Mouse (Mus musculus): ENCODE measurements around the gene Uvrag.

Gene Uvrag

DNA sequence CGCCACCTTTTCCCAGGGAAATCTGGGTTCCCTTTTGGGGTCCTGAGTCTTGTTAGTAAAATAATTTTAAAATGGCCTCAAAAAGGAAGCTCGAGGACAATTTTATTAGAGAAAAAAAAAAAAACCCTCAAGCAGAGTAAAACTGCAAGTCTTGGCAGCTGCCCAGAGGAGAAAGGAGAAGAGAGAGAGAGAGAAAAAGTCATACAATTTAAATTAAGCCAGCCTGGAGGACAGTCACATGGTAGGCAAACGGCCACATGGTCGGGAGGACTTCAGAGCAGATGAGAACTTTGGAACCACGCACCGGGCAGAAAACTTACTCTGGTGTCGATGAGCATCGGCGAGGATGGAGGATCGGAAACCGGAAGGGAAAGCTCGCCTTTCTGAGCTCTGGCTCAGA is 269.1 kb downstream of the Uvrag start:
- no peak for DNase-seq

DNA sequence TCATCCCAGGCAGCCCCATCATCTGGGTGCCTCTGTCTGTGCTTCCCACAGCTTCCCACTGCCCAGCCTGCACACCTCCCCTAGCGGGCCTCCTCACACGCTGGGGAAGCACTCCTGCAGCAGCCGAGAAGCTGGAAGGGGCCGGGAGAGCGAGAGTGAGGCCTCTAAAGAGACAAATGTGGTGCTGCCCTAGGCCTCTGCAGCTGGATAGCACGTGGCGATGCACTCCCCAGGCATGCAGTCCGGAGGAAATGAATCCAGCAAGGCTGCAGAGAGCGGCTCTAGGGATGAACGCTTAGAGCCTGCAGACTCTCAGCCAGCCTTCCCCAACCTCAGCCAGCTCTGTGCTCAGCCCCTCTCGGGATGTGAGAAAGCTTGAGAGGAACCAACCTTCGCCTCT is 270.1 kb downstream of the Uvrag start:
- no peak for DNase-seq

DNA sequence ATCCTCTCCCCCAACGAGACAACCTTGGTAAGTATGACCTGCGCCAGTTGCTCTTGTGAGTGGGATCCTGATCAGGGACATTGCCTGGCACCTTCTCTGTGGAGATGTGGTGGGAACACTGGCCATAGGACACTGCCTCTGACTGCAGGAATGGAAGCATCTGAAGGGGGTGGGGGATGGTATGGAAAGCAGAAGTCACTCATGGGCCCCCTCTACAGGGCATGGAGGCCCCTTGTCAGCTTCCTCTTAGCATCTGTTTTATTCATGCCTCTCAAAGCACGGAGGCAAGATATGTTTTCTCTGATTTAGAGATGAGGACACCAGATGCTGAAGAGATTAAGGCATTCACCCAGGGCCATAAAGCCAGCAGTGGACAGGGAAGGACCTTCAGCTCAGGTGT is 271.9 kb downstream of the Uvrag start:
- no peak for DNase-seq

DNA sequence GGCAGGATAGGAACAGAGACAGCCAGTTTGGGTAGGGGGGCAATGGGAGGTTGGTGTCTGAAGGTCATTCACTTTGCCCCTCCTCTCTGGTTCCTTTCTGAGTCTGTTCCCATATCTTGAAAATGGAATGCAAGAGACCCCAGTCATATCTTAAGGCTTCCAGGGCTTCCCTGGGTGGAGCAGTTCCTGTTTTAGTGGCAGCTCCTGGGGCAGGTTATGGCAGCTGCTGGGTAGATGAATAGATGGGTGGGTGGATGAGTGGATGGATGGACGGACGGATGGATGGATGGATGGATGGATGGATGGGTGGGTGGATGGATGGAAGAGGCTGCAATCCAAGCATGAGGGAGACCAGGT is 273.2 kb downstream of the Uvrag start:
- no peak for DNase-seq

DNA sequence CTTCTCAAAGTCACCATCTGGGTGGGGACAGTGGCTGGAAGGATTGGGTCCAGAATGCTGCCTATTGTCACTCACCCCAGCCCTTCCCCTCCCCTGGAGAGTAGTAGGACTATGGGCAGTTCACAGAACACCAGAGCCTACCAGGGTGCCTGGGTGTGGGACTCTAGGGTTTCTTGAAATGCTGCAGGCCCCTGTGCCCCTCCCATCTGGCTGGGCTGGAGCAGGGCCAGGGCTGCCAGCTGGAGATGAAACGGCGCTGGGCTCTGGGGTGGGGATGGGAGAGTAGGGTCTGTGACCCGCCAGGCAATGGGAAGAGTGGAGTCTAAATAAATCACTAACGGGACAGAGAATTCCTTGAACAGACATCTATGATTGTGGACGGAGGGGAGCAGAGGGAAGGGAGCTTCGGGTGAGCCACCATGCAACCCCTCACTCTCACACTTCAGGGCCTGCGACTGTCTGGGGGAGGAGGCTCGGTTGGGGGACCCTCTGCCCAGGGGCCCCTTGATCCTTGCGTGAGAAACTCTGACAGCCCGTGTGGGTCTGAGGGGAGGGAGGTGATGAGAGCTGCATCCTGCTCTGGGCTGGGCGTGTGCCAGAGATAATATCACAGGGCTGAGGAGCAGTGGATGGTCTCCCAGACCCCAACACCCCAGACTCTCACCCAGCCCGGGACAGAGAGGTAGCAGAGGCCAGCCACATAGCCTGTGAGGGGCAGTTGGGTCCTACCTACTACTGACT is 273.7 kb downstream of the Uvrag start:
- no peak for DNase-seq

DNA sequence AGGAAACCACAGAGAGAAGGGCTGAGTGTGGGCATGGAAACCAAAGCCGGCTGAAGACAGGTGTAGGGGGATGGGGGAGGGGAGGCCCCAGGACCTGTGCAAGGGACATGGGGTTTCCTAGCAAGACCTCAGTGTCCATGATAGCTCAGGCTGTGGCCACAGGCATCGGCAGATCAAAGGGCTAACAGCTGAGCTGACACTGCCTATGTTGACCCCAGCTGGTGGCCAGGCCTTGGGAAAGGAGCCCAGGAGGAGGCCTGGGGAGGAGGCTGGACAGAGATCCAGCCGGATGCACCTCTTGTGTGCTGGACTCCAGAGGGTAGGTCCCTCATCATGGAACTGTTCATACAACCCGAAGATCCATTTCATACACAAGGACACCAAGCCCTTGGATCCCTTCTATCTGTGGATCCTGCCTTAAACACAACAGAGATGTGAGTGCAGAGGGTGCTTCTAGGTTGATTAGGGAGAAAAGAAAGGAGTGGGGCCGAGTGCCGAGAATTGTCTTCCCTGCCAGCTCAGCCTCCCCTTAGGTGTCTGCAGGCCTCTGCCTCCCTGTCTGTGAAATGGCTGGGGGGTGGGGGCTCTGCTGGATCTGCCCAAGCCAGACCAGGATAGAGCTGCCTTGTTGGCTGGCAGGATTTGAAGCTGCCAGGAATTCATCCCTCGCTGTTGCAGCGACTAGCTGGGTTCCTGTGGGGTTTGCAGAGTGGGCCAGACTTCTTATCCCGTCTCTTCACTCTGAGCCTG is 276.8 kb downstream of the Uvrag start:
- DNase-seq = no peak

DNA sequence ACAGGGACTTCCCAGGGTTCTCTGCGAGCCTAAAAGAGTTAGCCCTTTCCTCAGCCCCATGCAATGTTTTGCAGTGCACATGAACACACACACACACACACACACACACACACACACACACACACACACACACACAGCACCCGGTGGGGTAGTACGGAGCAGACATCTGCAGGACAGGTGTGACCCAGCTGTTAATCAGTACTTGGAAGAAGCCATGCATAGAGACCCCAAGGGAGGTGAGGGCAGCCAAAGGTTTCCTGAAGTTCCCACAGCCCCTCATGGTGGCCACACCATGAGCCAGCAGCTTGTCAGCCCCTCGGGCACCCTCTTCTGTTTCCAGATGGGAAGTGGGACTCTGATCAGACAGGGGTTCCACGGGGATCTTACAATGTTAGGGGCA is 277.9 kb downstream of the Uvrag start:
- no peak for DNase-seq

DNA sequence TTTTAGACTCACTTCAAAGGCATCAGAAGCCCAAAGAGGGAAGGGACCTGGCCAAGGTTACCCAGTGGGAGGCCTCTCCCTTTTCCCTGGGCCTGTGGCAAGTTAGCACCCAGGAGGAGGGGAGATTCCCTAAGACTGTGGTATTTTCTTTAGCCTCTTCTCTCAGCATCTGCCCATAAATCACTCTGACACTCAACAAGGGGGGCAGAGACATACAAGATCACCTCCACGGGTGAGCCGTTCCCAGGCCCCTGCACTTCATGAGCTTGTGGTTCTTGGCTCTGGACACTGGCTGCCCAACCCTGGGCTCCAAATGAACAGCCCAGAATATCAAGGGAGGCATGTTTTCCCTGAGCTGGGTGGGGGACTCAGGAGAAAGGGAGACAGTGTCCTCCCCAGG is 279.9 kb downstream of the Uvrag start:
- no peak for DNase-seq

DNA sequence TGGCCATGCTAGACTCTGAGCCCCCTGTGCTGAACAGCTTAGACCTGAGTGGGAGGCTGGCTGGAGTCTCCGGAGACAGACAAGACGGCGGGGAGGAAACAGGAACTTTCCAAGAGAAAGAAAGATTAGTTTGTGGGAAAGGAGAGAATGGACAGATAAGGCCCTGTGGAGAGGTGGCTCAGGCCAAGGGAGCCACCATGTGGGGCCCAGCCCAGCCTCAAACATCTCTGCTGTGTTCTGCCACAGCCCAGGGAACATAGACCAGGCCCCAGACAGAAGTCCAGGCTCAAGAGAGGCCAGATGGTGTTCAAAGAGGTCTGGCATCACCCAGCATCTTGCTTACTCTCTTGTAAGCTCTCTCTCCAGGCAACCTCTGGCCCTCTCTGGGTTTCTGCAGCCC is 283.8 kb downstream of the Uvrag start:
- no peak for DNase-seq

DNA sequence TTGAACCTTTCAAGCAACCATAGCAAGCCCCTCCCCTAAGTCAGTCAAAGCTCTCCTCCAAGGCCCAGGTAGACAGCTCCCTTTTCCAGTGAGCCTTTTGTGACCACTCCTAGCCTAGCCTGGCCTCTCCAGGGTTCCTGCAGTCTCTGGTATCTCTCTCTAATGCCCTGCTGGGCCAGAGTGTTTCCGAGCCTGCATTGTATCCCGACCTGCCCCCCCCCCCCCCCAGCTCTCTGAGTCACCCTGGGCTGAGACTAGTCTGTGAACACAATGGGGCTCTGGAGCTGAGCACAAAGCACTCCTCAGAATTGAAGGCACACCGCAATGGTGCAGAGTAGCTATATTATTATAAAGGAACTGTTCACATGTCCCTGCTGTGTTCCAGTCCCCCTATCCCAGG is 284.8 kb downstream of the Uvrag start:
- DNase-seq = no peak

DNA sequence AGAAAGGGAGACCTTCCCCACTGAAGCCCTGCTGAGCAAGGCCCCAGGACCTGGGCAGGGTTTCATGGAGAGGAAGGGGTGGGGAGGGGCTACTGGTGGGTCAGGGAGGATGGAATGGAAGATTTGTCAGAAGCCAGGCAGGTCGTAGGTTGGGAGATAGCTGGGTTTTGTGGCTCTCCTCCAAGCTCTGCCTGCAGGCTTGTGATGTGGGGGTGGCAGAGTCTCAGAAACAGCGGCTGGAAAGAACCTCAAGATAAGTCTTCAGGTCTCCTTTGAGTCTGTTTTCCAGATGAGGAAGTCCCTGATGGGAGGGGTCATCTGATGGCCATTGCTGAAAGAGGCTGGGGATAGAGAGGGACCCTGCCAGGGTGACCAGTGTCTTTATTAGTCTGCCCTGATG is 285.6 kb downstream of the Uvrag start:
- no peak for DNase-seq

DNA sequence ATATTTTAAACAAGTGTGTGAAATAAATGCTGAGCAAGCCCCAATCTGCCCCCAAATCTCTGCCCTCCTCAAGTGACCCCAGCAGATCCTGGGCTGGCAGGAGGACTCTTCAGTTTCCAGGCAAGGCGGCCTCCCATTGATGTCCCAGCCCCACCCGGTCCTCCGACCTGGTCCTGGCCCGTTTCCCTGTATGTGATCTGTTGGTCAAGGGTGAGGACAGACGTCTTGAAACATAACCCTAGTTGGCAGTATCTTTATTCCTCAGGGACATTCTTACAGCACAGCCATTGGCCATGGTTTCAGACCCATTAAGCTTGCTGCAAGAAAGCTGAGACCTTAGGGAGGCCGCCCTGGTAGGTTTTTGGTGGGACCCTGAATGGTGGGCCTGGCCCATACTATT is 287.1 kb downstream of the Uvrag start:
- DNase-seq = no peak

DNA sequence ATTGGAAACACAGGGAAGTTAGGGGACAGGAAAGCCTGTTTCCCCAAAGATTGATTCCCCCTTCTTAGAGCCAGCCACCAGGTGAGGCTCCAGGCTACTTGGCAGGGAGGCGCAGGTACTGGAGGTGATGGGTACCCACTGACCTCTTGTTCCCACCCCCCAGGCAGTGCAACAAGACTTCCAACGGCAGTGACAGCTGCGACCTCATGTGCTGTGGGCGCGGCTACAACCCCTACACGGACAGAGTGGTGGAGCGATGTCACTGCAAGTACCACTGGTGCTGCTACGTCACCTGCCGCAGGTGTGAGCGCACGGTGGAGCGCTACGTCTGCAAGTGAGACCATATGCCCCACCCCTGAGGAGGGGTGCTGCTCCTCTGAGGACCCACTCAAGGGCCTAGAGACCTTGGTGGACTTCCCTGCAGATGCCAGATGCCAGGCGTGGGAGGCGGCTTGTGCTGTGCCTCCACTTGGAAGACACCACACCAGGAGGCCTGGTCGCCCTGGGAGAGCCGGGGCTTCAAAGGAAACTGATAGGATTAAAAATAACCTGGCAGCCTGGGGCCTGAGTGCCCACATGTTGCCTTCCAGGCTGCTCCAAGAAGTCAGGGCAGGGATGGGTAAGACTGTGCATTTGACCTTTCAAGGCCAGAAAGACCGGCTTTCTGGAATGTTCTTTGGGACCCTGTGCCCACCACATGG is 287.8 kb downstream of the Uvrag start:
- no peak for DNase-seq

DNA sequence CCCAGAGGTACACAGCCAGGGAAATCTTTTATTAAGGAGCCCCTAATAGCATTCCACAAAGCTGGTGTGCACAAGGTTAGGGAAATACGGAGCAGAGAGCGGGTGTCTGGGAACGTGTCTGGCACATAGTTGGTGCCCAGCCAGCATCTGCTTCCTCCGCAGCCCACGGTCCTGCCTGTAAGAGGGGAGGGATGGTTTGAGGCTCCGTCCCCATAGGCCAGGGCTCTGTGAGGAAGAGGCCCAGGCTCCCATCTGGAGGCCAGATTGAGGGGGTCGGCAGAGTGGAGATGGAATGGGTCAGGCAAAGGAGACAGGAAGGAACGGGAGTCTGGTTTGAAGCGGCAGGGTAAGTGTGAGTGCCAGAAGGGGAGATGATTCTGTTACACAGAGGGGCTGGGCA is 289.7 kb downstream of the Uvrag start:
- no peak for DNase-seq

DNA sequence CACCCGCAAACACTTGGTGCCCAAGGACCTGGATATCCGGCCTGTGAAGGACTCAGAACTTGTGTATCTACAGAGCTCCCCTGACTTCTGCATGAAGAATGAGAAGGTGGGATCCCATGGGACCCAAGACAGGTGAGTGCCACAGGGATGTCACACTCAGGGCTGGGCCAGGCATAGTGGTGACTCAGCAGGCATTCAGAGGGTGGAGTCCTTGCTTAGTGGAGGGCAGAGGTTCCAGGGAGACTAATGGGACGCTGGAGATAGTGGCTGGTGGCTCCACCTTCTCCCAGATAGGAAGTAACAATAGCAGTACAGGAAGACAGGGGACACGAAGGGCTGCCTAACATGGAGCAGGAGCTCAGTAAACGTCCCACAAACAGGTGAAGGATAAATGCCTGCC is 290.6 kb downstream of the Uvrag start:
- no peak for DNase-seq

DNA sequence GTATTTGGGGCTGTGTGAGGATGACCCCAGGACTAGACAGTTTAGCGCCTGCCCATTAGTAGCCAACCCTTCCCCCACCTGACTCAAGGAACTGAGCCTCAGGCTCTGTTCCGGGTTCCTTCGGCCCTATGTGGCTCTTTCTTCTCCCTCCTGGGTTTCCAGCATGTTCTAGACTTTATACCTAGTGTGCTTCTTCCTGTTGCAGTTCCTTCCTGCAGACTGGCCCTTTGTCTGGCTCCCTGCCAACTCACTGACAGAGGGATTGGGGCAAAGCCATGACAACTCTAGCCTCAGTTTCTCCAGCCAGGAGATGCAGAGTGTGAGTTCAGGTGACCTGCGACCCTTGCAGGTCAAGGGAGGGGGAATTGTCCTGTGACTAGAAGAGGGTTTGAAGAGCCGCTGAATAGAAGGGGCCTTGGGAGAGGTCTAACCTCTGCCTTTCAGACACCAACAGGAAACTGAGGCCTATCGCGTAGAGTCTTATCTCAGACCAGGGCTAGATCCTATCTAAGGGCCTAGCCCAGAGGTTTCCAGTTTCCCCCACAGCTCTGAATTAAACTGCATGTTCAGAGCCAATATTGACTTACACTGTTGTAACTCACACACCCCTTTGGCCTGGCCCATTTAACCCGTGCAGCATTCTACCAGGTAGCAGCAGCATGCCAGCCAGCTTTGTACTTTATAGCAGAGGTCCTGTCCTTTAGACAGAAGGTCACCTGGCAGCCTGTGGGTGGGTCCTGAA is 291.9 kb downstream of the Uvrag start:
- no peak for DNase-seq

DNA sequence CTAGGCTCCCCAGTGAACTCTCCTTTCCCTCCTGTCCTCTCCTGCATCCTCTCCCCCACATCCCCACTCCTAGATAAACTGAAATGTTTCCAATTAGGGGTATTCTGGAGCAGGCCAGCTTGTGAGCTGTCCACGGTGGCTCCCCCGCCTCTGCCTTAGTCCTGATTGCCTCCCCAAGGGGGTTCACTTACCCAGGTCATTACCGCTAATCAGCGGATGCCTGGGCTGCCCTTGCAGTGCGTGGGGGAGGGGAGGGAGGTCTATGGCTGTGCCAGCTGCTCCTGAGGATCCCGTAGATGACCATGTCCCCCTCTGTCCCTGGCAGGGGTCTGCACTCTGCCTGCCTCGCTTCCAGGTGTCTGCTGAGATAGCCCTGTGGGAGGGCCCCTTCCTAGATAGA is 297.3 kb downstream of the Uvrag start:
- DNase-seq = no peak

DNA sequence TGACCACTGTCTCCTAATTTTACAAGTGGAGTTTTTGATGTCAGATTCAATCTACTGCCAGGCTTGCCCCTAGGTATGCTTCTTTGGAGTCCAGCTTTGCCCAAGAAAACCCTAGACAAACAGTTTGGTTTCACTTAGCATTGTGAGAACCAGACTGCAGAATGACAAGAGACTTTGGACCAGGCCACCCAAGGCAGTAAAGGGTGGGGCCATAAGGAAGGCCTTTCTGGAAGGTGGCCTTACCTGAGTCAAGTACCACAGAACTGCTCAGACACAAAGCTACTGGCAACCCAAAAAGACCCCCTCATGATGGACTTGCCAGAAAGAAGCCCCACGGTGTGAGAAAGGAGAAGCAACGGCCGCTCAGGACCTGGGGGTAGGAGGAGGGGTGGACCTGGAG is 297.9 kb downstream of the Uvrag start:
- no peak for DNase-seq

DNA sequence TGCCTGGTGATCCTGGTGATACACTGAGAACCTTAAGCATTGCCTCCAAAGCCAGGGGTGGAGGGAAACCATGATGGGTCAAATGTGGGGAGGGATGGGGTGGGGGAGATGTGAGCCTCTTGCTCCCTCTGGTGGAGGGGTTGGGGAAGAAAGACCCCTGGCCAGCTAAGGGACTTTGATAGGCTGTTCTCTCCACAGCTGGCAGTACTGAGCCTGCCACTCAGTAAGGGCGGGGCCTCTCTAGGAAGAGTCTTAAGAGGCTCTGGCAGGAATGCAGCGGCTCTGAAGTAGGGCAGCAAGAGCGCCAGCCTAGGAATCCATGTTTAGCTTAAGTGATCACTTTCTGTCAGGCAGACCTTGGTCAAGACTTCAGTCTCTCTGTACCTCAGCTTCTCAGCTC is 299.1 kb downstream of the Uvrag start:
- DNase-seq = no peak

DNA sequence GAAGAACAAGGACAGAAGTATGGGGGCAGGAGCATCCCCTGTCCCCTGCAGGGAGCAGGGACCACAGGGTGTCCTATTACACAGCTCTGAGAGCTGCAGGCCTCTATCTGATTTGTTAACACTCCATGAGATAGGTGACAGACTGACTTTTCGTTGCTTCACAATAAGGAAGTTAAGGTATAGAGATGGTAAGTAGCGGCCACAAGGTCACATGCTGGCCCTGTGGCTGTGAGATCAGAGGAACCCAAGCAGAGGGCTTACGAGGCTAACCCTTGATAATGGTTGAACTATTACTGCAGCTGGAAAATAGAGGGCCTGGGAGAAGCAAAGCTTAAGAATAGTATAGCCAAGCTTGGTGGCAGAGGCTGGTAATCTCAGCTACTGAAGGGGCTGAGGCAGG is 300.2 kb downstream of the Uvrag start:
- DNase-seq = no peak

DNA sequence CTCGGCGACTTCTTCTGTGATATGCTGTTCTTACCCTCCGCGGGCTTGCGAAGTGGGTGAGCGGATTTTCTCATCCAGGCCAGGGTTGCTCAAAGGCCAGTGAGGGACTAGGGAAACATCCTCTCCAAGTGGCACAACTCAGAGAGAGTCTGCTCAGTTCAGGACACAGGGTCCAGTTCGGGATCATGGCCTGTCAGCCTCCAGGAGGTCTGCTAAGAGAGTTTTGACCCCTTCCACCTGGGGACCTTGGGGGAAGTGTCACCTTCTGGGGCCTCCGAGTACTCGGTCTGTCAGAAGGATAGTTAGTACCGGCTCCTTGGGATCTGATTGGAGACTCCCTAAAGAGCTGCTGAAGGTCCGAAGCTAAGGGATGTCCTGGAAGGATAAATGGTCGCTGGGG is 301.6 kb downstream of the Uvrag start:
- DNase-seq = no peak

DNA sequence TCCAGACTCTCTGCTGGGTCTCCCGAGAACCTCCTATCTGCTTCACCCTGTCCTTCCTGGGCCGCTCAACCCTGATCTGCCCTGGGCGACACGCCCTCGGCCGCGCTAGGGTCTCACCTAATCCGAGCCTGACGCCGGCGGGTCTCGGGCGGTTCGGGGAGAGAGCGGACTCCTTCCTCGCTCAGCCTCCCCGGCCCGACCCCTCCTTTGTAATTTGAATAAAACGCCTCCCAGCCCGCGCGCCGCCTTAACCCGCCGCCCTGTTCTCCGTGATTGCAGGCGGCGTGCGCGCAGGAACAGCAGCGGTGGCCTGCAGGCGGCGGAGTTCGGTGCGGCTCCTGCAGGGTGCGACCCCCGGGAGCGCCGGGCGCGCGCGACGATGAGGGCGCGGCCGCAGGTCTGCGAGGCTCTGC is 302.2 kb downstream of the Uvrag start:
- peak in 1 of 2 experiments; percentile 15 for DNase-seq

DNA sequence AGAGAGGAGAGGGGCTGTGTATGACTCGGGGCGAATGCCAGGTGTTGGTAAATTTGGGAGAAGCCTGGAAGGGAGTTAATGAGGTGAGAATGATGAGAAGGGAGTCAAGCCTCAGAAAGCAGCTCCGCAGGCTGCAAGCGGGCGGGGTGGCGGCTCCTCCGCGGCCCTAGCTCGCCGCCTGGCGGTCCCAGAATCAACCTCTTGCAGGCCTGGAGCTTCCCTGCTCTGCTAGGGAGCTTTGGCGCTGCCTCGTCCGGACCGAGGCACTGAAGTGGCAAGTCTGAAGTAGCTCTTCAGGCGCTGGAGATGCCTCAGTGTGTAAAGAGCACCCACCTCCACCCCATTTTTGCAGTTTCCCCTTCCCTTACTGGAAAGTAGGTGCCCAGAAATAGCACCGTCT is 303.0 kb downstream of the Uvrag start:
- DNase-seq = peak; percentile 61 to 83

DNA sequence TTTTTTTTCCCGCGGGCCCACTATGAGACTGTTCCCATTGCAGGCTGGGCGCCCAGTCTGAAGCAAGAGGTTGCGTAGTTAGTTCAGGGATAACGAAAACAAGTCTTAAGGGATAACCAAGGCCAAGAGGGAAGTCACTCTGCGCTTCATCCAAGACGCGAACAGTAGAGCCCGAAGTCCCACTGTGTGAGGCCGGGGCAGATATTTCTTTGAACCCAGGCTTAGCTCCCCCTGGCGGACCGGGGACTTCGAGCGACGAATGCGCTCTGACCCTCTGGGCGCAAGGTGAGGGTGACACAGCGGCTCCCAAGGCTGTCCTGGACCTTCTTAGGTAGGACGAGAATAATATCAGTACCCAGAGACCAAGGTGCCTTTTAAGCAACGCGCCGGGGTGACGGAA is 304.3 kb downstream of the Uvrag start:
- peak in 1 of 2 experiments; percentile 56 for DNase-seq
